Mouse (Mus musculus) cerebellum, postnatal 10 days (tissue): Measurements from ENCODE around the gene Doc2g.

Experiments used
- DNase-seq, 2 experiments: peaks; one replicate each; pipeline ENCODE4 v3.0.0; 2021; ENCODE audit warnings: mixed read lengths in 2 of 2

The Doc2g gene

DNA sequence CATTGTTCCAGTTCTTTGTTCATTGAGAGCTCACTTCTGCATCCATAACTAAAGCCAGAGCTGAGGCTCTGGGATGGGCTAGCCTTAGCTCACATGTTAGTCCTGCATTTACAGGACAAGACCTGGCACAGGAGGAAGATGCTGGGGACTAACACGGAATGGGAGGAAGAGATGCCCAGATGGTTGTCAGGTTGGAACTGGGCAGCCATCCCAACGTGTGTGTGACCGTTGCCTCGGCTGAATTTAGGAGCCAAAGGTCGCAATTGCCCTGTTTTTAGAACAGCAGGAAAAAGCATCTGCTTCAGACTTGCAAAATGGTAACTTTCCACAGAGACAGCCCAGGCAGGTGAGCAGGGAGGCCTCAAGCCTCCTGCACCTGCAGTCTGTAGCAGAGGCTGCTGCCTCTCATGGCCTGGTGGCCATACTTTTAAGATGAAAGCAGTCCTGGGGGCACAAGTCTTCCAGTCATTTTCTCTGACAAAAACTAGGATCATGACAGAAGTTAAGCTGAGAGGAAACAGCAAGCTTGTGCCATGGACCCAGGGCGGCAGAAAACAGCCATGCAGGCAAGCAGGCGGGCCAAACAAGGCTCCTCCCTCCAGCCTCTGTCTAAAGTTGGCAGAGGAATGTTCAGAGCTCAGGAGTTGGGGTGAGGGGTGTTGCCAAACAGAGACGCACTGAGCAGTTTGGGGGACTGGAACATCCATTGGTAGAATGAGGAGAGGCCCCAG, 52.3 kb downstream of the Doc2g start:
- DNase-seq, result peak; percentile 68 to 75

DNA sequence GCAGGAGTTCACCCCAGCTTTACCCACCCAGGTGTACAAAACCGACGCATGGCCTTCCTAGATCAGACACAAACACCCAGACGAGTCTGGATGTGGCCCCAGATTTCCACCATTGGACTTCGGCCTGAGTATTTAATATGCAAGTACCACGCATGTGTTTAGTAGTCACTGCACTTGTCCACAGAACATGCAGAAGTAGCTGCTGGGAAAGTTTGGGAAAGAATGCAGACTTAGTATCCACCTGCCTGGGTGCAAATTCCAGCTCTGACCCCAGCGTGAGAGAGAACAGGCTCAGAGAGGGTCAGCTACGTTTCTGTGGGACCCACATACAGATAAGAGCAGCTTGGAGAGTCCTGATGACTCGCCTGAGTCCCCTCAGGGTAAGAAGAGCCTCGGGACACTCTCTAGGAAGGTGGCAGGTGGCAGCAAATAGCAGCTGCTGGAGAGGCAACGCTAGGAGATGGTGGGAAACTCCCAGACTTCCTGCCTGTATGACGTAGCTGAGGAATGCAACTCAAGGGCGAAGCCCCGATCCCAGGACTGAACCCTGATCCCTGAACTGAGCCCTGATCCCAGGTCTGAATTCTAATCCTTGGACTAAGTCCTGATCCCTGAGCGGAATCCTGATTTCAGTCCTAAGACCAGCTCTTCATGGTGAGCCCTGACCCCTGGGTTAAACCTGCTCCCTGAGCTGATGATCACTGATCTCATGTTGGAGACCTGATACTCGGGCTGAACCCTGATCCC, 53.0 kb downstream of the Doc2g start:
- no peak for DNase-seq
